11 mouse cellular contexts compared by ENCODE assay signal in the genomic region with DNA sequence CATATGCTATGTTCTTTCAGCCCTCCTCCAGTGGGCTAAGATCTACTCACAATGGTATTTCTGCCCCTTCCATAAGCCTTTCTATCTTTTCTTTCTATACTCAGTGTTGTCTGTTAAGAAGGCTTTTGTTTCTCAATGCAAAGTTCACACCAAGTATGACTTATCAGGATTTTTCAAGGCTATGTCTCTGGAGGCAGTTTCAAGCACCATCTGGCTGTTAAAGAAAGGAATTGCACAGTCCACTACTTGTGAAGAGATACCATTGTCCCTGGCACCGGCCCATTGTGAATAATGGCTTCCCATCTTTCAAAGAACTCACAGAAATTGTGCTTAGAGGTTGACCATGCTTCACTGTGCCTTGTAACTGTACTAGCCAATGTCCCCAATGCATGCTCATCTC.
A peak's percentile ranks its signal among the peaks of the same experiment; 100 is the strongest.
DNase-seq lines count a peak whose midpoint lies in the region; ATAC-seq lines count a peak whose summit lies in the region.
"Had no signal": no experiment of that assay in that cellular context is flagged by ENCODE, and none has a peak within 500 bp of the region (broad histone marks: within the 10 kb centered on the region; RNA-seq: fewer than 3 reads in every experiment).

No protein-coding gene starts in this region.

- ATAC-seq in activated CD4-positive, CD25-positive, alpha-beta regulatory T cell, adult 4 months, result no peak
- ATAC-seq: inflammation-experienced regulatory T-cells, adult 6 months had no signal

- peak; percentile 7 for DNase-seq in embryo, embryonic 10.5 days (ENCODE audit: low spot score)
- no peak for DNase-seq in embryo, embryonic 11 days
- peak; percentile 5 for DNase-seq in kidney, postnatal 10 days
- no peak for DNase-seq in kidney, postnatal 36 days
- DNase-seq in right cerebral cortex, postnatal 4 days, result peak; percentile 2
- DNase-seq in right cerebral cortex, adult 18-20 months, result no peak
- no peak for DNase-seq in left cerebral cortex, adult 11 months (ENCODE audit: low spot score)
- DNase-seq: liver; right cerebral cortex, postnatal 25 days had no signal

Comparison
In these comparisons a context has a peak if more than half of its experiments do, and no peak if none do; other contexts are left out.
1. DNase-seq: peak in embryo, embryonic 10.5 days (single experiment), kidney, postnatal 10 days (single experiment) and right cerebral cortex, postnatal 4 days (single experiment); none in embryo, embryonic 11 days (single experiment), kidney, postnatal 36 days (0 of 2), right cerebral cortex, adult 18-20 months (single experiment) and left cerebral cortex, adult 11 months (single experiment).